Mouse (Mus musculus) embryo, embryonic 10 days (tissue): ENCODE measurements at regions not wholly inside any gene's neighbourhood (a gene's known extent, or its start where the extent isn't known, plus 50 kb on each side); places are given as distances from the start of the nearest gene placed in this dataset.

Source experiments
- DNase-seq: peaks from one replicate; pipeline ENCODE4 v3.0.0-alpha.2; 2015; ENCODE audit warnings: low spot score

- DNase-seq: no peak
Observed at GRCm38 (mm10) chrX:22898698-22899051, 466.2 kb downstream of the Klhl13 start.

GRCm38 (mm10) chrX:22898048-22898697, 466.7 kb downstream of the Klhl13 start:
- no peak for DNase-seq

DNA sequence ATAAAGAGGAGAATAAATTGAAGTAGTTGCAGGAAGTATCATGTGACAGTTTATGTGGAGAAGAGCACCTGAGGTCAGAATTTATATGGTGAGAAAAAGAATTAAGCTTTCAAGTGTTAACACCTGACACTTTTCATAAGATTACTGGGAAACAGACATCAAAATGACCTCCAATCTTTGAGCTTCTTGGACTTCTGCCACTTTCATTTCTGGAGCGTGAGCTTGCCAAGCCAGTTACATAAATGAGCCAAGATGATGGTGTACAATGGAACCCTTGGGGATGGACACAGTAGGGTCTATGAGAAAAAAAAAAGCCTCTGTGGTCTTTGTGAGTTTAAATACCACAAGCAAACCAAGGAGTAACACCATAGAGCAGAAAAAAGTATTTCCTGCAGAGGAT, 495.1 kb downstream of the Klhl13 start:
- DNase-seq: no peak

DNA sequence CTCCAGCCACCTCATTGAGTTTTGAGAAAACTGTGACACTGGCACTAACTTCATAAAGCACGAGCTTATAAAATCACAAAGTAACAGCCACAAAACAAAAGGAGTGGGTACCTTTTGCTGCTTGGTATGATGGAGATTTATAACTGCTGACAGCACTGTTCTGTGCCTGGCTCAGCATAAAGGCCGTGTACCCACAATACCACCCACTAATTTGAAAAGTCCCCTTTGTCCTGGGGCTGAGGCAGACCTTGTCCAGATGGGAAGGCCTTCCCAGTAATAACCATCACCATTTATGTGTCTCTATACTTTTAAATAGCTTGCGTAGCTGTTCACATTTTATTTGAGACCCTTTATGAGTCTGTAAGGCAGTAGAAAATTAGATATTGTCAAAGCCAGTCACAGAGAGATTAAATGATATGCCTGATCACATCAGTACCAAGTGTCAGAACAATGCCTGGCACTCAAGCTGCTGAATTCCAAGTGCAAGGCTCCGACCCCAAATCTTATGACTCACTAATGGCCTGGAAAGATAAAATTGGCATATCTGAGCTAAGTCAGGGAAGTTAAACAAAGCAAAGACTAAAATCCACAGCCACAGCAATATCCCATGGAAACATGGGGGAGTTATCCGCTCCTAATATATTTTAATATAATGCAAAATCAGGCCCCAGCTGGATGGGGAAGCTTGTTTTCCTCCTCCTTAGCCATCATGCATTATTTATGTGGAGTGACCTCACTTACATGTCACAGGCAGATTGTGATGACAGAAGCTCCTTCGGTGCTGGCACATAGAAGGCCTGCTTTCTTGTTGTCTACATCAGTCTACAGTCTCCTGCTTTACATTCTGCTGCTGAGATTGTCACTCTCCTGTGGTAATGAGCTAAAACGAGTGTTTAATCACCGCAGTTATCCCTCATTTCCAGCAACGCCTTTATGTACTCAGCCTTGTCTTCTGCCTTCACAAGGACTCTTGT, 515.1 kb downstream of the Klhl13 start:
- peak; percentile 6 for DNase-seq

DNA sequence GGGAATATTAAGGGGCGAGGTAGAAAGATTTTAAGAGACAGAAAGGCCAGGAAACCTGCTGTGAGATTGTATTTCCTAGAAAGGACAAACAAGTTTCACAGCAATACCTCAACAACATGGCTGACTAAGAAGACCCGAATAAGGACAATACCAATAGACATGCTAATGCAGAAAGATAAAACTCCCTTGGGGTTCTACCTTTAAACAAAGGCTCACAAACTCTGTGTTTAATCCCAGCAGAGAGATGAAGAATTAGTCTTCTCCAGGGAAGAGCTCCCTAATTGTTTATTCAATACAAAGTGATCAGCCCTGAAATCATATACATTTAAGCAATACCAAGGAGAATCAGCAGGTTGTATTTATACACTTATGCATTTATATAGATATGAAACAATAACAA, 516.1 kb downstream of the Klhl13 start:
- DNase-seq: no peak

DNA sequence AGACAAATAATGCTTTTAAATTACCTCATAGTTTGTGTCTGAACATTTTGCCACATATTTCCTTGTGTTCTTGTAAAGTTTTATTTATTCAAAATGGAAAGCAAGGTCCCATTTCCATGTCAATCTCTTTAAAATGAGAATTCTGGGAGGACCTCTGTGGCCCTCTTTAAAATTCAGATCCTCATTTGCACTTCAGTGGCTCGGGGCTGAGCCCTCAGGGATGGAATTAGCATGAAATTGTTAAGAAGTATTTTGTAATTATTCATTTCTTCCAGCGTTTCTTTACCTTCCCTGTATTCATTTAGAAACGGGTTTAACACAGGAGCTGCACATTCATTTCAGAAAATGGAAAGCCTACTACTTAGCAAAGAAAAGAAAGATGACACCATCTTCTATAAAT, 531.7 kb downstream of the Klhl13 start:
- DNase-seq: no peak

DNA sequence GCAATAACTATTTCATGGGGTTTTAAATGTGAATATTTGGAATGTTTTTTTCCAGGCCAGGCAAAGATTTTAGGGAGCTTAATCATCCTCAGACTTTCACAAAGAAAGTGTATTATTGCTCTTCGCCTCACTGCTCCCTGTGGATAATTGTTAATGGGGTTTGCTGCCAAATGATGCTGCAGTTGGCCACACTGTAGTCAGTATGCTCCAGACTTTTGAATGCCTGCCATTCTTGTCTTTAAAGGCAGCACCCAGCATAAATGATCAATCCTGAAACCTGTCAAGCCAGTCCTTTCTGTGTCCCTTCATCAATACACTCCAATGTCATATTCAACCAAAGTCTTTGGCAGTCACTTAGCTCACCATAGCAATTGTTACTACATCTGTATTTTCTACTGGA, 559.7 kb downstream of the Klhl13 start:
- DNase-seq: no peak

DNA sequence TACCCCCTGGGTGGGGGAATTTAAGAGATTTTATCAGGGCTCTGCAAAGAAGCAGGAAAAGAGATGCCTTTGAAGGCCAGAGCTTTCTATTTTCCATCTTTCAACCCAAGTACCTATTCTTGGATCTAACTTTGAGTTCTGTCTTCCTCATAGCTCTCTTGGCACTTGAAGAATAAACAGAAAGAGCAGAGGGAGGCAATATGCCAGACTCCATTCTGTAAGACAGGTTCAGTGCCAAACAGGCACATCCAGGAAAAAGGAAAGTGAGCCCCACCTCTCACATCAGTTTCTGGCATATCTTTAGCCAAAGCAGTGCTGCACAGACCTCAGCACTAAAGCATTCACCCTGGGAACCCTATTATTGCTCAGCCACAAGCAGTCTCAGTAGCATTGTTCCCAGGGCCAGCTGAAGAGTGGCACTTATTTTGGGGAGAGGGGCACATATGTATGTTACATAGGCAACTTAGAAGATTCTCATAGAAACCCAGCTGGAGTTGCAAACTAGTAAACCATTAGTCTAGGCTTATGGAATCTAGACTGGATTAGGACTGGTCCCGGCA, 594.8 kb downstream of the Klhl13 start:
- no peak for DNase-seq

GRCm38 (mm10) chrX:22739235-22739634, 625.6 kb downstream of the Klhl13 start:
- DNase-seq: no peak

DNA sequence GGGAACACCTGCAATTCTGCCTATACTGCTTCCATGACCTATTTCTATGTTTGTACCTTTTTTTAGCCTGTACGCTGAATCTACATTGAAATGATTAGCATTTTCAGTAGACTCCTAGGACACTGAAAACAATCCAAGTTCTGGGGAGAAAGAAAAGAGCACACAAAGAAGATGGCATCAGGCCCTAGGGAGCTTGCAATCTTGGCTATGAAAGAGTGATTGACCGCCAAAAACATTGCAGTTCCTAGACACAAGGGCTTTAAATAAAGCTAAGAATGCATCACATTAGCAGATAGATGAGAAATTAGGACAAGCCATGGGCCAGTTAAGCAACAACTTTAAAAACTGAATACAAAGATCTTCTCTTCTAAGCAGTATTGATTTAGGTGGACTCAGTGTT, 666.7 kb downstream of the Klhl13 start:
- DNase-seq: no peak

GRCm38 (mm10) chrX:22657722-22658342, 707.0 kb downstream of the Klhl13 start:
- DNase-seq: no peak
